Mouse (Mus musculus): ENCODE measurements around the gene Gm6763. TPM values are rescaled to one million over a fixed set of nuclear protein-coding genes. Genes with fewer than 3 reads are reported as not detected.

Gene Gm6763
- polyA plus RNA-seq (2014; fragmentation: Illumina TruSeq; extraction: RNeasy Lipid Tissue Mini Kit (QIAGEN cat#74804); ENCODE audit: low read depth, low replicate concordance): not detected

GRCm38 (mm10) chr10:104151197-104151596 is at the start of gene Gm6763:
Gm6763 (plus strand) TSS chr10:104151497.

DNA sequence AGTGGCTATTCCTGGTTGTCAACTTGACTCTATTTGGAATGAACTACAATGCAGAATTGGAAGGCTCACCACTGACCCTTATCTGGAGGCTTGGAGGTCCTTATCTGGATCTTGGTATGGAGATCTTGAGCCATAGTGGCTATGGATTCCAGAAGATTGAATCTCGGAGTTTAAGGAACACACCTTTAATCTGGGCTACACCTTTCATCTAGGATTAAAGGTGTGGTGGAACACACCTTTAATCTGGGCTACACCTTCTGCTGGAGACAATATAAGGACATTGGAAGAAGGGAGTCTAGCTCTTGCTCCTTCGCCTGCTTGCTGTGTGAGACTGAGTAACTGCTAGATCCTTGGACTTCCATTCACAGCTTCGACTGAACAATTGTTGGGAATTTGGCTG is 8.6 kb upstream of the Gm6763 start, which contains the start of gene Gm21293:
Gene Gm21293 (plus strand): TSS at position 301 of the 400 bp plus-strand sequence.

DNA sequence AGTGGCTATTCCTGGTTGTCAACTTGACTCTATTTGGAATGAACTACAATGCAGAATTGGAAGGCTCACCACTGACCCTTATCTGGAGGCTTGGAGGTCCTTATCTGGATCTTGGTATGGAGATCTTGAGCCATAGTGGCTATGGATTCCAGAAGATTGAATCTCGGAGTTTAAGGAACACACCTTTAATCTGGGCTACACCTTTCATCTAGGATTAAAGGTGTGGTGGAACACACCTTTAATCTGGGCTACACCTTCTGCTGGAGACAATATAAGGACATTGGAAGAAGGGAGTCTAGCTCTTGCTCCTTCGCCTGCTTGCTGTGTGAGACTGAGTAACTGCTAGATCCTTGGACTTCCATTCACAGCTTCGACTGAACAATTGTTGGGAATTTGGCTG is 8.4 kb downstream of the Gm6763 start, which contains the start of gene Gm8764:
Gene Gm8764 (plus strand): TSS at position 301 of the 400 bp plus-strand sequence.

DNA sequence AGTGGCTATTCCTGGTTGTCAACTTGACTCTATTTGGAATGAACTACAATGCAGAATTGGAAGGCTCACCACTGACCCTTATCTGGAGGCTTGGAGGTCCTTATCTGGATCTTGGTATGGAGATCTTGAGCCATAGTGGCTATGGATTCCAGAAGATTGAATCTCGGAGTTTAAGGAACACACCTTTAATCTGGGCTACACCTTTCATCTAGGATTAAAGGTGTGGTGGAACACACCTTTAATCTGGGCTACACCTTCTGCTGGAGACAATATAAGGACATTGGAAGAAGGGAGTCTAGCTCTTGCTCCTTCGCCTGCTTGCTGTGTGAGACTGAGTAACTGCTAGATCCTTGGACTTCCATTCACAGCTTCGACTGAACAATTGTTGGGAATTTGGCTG is 16.9 kb downstream of the Gm6763 start, which contains the start of gene Gm21304:
Gene Gm21304 (plus strand): TSS at position 301 of the 400 bp plus-strand sequence.

DNA sequence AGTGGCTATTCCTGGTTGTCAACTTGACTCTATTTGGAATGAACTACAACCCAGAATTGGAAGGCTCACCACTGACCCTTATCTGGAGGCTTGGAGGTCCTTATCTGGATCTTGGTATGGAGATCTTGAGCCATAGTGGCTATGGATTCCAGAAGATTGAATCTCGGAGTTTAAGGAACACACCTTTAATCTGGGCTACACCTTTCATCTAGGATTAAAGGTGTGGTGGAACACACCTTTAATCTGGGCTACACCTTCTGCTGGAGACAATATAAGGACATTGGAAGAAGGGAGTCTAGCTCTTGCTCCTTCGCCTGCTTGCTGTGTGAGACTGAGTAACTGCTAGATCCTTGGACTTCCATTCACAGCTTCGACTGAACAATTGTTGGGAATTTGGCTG is 25.4 kb downstream of the Gm6763 start, which contains the start of gene Gm21312:
Gene Gm21312 (plus strand): TSS at position 301 of the 400 bp plus-strand sequence.

GRCm38 (mm10) chr10:104185233-104185632 is 33.9 kb downstream of the Gm6763 start, which contains the start of gene Gm20765:
Gm20765 (plus strand) TSS chr10:104185533.

GRCm38 (mm10) chr10:104193742-104194141 is 42.4 kb downstream of the Gm6763 start, which contains the start of gene Gm4340:
Gm4340 (plus strand) TSS chr10:104194042.

Other genes starting within 250 kb of the Gm6763 start
- gene Gm21293, start 8.5 kb upstream of the Gm6763 start, polyA plus RNA-seq (2014; fragmentation: Illumina TruSeq; extraction: RNeasy Lipid Tissue Mini Kit (QIAGEN cat#74804); ENCODE audit: low read depth, low replicate concordance): not detected
- gene Gm8764, start 8.5 kb downstream of the Gm6763 start, polyA plus RNA-seq (2014; fragmentation: Illumina TruSeq; extraction: RNeasy Lipid Tissue Mini Kit (QIAGEN cat#74804); ENCODE audit: low read depth, low replicate concordance): not detected
- not detected for gene Gm21304, start 17.0 kb downstream of the Gm6763 start, polyA plus RNA-seq (2014; fragmentation: Illumina TruSeq; extraction: RNeasy Lipid Tissue Mini Kit (QIAGEN cat#74804); ENCODE audit: low read depth, low replicate concordance)
- gene Gm21312, start 25.5 kb downstream of the Gm6763 start, polyA plus RNA-seq (2014; fragmentation: Illumina TruSeq; extraction: RNeasy Lipid Tissue Mini Kit (QIAGEN cat#74804); ENCODE audit: low read depth, low replicate concordance): not detected
- gene Gm20765, start 34.0 kb downstream of the Gm6763 start, polyA plus RNA-seq (2014; fragmentation: Illumina TruSeq; extraction: RNeasy Lipid Tissue Mini Kit (QIAGEN cat#74804); ENCODE audit: low read depth, low replicate concordance): not detected
- gene Gm4340, start 42.5 kb downstream of the Gm6763 start, polyA plus RNA-seq (2014; fragmentation: Illumina TruSeq; extraction: RNeasy Lipid Tissue Mini Kit (QIAGEN cat#74804); ENCODE audit: low read depth, low replicate concordance): not detected